Mouse (Mus musculus) cerebellum, adult 2 months (tissue): ENCODE data around the gene Wwox.

Experiments used
- CTCF ChIP-seq: fragments of 200-500 bp; IDR thresholded peaks from 2 replicates; pipeline ENCODE4 v1.5.1; 2011; ENCODE audit warnings: low read depth, mild to moderate bottlenecking, control low read depth, low read length, moderate library complexity, borderline replicate concordance; ENCODE audit not compliant: insufficient read depth
- POLR2A ChIP-seq: fragments of 200-500 bp; IDR thresholded peaks from 2 replicates; pipeline ENCODE4 v1.6.1; 2011; ENCODE audit warnings: low read length, control low read depth, borderline replicate concordance; ENCODE audit not compliant: insufficient read depth

- TF ChIP-seq CTCF: no peak
- TF ChIP-seq POLR2A: no peak
These were observed 40.2 kb upstream of the Wwox start for GRCm38 (mm10) chr8:114399273-114399672.
